Mouse (Mus musculus) neural tube, embryonic 14.5 days (tissue): ENCODE results near the gene Sdc1. TPM values are rescaled to one million over a fixed set of nuclear protein-coding genes. Genes with fewer than 3 reads are reported as not detected.

Source experiments
- ATAC-seq: fragments of 200-750 bp; cut with Nextera tagmentation; 2 replicates; pipeline ENCODE4 v1.8.0; 2017; ENCODE audit warnings: low read depth, mild to moderate bottlenecking, moderate TSS enrichment, moderate library complexity
- H3K27ac ChIP-seq: fragments of 300-500 bp; sonication (generic); 2 replicates; pipeline ENCODE4 v1.5.1; 2014; ENCODE audit warnings: low read depth, mild to moderate bottlenecking, control low read depth, low read length, moderate library complexity, mixed read lengths
- H3K27me3 ChIP-seq: fragments of 300-500 bp; sonication (generic); 2 replicates; pipeline ENCODE4 v1.6.1; 2014; ENCODE audit warnings: low read length; ENCODE audit not compliant: control insufficient read depth, insufficient read depth
- H3K36me3 ChIP-seq: fragments of 300-500 bp; sonication (generic); 2 replicates; pipeline ENCODE4 v1.6.1; 2014; ENCODE audit warnings: low read length, mixed read lengths; ENCODE audit not compliant: control insufficient read depth, insufficient read depth
- H3K4me1 ChIP-seq: fragments of 300-500 bp; sonication (generic); 2 replicates; pipeline ENCODE4 v1.6.1; 2014; ENCODE audit warnings: low read length; ENCODE audit not compliant: control insufficient read depth, insufficient read depth
- H3K4me2 ChIP-seq: fragments of 300-500 bp; sonication (generic); 2 replicates; pipeline ENCODE4 v1.6.1; 2014; ENCODE audit warnings: mild to moderate bottlenecking, low read depth, low read length, control low read depth
- H3K4me3 ChIP-seq: fragments of 300-500 bp; sonication (generic); 2 replicates; pipeline ENCODE4 v1.5.1; 2014; ENCODE audit warnings: low read depth, low read length, control low read depth, mixed read lengths
- H3K9ac ChIP-seq: fragments of 300-500 bp; sonication (generic); replicated peaks from 2 replicates; pipeline ENCODE4 v1.6.1; 2014; ENCODE audit warnings: low read depth, mild to moderate bottlenecking, control low read depth, low read length, mixed read lengths
- H3K9me3 ChIP-seq: fragments of 300-500 bp; sonication (generic); 2 replicates; pipeline ENCODE4 v1.6.1; 2016; ENCODE audit warnings: low read length; ENCODE audit not compliant: control insufficient read depth
- WGBS: fragments of 180-500 bp; shearing (Covaris S2); extraction: QIAGEN DNeasy Blood & Tissue Kit; methylation state at CpG from one replicate; pipeline ENCODE4 v1.1.7; 2014; 5-methylcytosine and 5-hydroxymethylcytosine counted together
- polyA plus RNA-seq: library from polyadenylated mRNA; unstranded; fragments of >200 nt; fragmentation: Nextera tagmentation; extraction: Ambion mirVana; gene quantifications from 2 replicates; pipeline ENCODE4 v1.2.1, GENCODE M21; 2014

Sdc1 gene
- polyA plus RNA-seq, 1 experiment from 2014 or later: 6.5 TPM

DNA sequence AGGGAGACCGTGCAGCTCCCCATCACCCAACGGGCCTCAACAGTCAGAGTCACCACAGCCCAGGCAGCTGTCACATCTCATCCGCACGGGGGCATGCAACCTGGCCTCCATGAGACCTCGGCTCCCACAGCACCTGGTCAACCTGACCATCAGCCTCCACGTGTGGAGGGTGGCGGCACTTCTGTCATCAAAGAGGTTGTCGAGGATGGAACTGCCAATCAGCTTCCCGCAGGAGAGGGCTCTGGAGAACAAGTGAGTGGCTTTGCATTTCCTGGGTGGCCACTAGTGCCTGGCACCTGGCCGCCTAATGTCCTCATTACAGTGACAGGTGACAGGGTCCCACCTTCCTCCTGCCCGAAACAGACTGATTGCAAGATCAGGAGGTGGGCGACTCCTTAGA is 19.5 kb downstream of the Sdc1 start:
- Histone ChIP-seq H3K9ac (no peak overlapping the region), H3K4me1 (no peaks in the 10 kb centered on the region), H3K4me3 (no peak overlapping the region), H3K36me3 (no peaks in the 10 kb centered on the region), H3K4me2 (no peak overlapping the region), H3K9me3 (no peaks in the 10 kb centered on the region), H3K27me3 (no peaks in the 10 kb centered on the region), H3K27ac (no peak overlapping the region)
- no peak for ATAC-seq
- 93% methylated on average over 12 of the region's 12 CpGs for WGBS

DNA sequence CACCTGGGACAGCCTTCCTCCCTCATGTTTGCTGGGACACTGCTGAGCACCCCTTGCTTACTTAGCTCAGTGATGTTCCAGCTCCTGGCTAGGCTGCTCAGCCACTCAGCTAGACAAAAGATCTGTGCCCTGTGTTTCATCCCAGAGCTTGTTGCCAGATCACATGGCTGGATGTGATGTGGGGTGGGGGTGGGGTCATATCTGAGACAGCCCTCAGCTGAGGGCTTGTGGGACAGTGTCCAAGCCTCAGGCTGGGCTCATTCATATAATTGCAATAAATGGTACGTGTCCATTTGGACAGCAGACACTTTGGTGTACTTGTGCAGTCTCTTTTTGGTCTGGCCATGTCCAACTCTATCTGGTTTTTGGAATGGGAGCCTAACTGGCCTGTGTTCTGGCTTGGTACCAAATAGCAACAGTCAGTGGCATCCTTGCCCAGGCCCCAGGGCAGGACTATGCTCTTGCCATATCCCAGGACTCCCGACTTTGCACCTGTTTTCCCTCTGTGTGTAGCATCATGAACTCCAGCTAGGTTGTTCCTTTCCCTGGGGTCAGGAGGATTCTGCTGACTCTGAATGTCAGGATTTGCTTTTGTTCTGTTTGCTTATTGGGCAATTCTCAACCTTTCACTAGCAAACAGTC is 22.4 kb downstream of the Sdc1 start:
- H3K9me3 ChIP-seq: no peaks in the 10 kb centered on the region
- 87% methylated on average over 2 of the region's 2 CpGs for WGBS
- H3K4me1 ChIP-seq: no peaks in the 10 kb centered on the region
- no peaks in the 10 kb centered on the region for H3K27me3 ChIP-seq
- H3K27ac ChIP-seq: no peak overlapping the region
- H3K4me3 ChIP-seq: no peak overlapping the region
- H3K4me2 ChIP-seq: no peak overlapping the region
- no peaks in the 10 kb centered on the region for H3K36me3 ChIP-seq
- no peak overlapping the region for H3K9ac ChIP-seq
- ATAC-seq: no peak

DNA sequence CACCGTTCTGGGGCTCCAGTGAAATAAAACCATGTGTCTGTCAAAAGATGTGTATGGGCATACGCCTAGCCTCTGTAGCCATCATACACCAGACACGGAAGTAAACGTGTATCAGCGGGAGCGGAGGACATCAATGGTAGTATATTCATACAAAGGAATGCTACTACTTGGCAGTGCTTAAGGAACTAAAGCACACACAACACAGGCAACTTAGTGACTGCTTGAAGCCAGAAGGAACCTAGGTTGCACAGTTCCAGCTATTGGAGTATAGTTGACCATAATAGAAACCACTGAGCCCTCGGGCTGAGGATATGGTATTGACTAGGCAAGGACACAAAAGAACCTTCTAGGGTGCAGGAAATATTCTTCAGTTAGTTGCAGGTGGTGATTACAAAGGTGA is 26.8 kb downstream of the Sdc1 start:
- ATAC-seq: no peak

DNA sequence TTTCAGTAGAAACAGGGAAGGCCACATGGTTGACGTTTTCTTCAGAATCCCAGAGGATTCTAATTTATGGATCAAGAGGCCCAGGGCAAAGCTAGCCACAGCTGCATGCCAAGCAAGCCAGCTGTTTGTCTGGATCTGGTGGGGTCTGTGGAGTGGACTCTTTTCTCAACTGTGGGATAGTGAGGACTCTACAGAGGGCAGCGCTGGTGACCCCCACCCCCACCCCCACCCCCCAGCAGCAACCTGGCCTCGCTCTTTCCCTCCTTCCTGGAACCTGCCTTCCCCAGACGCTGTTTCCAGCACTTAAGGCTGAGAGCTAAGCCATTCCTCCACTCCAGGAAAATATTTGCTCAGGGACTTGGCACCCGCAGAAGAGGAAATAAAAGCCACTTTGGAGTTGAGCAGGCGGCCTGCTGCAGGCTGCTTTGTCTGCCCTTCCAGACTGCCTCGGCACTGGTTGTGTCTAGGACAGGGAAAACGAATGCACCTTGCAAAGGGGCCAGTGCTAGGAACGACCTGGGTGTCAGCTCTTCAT is 27.4 kb downstream of the Sdc1 start:
- no peak for ATAC-seq
- Histone ChIP-seq H3K27ac (no peak overlapping the region), H3K27me3 (no peaks in the 10 kb centered on the region), H3K4me1 (no peaks in the 10 kb centered on the region), H3K9ac (no peak overlapping the region), H3K4me2 (no peak overlapping the region), H3K36me3 (no peaks in the 10 kb centered on the region), H3K9me3 (no peaks in the 10 kb centered on the region), H3K4me3 (no peak overlapping the region)
- 54% methylated on average over 9 of the region's 9 CpGs for WGBS

More for the DNA sequence above, 26.8 kb downstream of the Sdc1 start:
- no peaks in the 10 kb centered on the region for H3K9me3 ChIP-seq
- no peak overlapping the region for H3K4me3 ChIP-seq
- H3K4me2 ChIP-seq: no peak overlapping the region
- 92% methylated on average over 7 of the region's 7 CpGs for WGBS
- H3K27ac ChIP-seq: no peak overlapping the region
- no peaks in the 10 kb centered on the region for H3K4me1 ChIP-seq
- H3K36me3 ChIP-seq: no peaks in the 10 kb centered on the region
- no peak overlapping the region for H3K9ac ChIP-seq
- H3K27me3 ChIP-seq: no peaks in the 10 kb centered on the region

DNA sequence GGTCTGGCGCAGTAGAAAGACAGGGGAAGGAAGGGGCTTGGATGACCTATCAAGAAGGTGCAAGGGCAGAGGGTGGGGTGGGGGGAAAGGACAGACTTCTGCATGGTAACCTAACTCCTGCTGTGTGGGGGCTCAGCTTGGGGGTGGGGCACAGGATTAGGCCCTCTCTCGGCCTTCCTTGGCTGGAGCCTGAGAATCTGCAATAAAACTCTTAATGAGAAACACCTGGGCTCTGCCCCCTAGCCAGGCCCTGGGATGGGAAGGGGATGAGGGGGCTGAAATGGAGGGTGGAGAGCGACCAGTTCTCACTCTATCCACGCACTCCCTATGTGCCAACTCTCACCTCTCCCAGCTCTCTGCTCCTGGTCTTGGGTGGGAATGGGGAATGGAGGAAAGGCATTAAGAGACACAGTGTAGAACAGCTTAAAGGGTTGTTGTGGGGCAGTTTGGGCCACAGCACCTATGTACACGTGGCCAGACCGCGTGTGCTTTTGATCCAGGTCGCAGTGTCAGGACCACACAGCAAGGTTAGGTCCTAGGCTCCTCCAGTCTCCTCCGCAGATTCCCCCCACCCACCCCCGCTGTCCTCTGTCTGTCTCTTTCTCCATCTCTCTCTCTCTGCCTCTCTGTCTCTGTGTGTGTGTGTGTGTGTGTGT is 32.4 kb downstream of the Sdc1 start:
- H3K9ac ChIP-seq: no peak overlapping the region
- ATAC-seq: no peak

DNA sequence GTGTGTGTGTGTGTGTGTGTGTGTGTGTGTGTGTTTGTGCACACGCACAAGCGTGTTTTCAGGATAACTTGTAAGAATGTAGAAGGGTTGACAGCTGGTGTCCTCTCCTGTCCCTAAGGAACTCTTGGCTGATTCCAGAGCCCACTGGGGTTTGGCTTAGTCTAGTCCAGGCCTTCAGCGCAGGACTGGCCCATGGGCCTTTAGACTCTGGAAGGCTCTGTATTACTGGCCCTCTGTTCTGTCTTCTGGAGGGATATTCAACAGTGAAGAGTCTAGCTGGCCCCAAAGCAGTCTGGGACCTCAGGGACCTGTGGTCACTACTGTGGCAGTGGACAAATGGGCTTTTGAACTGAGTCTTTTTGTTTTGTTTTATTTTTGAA is 32.9 kb downstream of the Sdc1 start:
- H3K9me3 ChIP-seq: no peaks in the 10 kb centered on the region
- H3K27ac ChIP-seq: no peak overlapping the region
- H3K9ac ChIP-seq: no peak overlapping the region
- ATAC-seq: no peak
- H3K4me2 ChIP-seq: no peak overlapping the region
- no peaks in the 10 kb centered on the region for H3K4me1 ChIP-seq
- 90% methylated on average over 3 of the region's 3 CpGs for WGBS
- no peaks in the 10 kb centered on the region for H3K36me3 ChIP-seq
- H3K4me3 ChIP-seq: no peak overlapping the region
- H3K27me3 ChIP-seq: no peaks in the 10 kb centered on the region

More for the DNA sequence above, 32.4 kb downstream of the Sdc1 start:
- no peaks in the 10 kb centered on the region for H3K27me3 ChIP-seq
- WGBS: 52% methylated on average over 10 of the region's 10 CpGs
- no peaks in the 10 kb centered on the region for H3K9me3 ChIP-seq
- no peaks in the 10 kb centered on the region for H3K36me3 ChIP-seq
- no peak overlapping the region for H3K4me2 ChIP-seq
- H3K4me3 ChIP-seq: no peak overlapping the region
- H3K27ac ChIP-seq: no peak overlapping the region
- no peaks in the 10 kb centered on the region for H3K4me1 ChIP-seq

DNA sequence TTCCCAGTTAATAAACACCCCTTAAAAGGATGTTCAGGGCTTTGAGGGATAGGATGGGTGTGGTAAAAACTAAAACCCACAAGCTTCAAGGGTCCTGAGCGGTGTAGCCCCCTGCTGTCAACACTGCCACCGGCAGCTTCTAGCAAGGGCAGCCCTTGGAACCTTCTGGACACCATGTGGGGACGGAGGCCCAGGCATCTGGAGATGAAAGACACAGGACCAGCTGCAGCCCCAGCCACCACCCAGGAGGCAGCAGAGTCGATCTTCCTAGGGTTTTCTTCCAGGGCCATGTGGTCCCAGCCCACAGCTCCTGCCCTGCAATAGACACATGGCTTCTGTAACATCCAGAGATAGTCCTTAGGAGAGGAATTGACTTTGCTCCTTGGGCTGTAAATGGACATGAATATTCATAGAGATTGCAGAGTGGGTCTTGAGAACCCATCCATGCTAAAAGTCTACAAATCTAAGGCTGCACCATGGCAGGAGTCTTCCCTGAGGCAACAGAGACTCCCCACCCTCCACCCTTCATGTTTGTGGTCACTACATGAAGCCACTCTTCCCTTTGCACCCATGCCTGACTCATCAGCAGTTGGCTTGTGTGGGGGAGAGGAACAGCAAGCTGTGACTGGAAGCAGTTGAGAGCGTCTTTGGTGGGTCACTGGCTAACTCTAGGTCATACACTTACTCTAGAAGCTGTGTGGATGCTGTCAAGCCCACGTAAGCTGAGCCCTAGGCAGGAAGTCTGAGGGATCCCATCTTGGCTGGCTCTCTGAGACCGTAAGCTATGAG is 34.0 kb downstream of the Sdc1 start:
- Histone ChIP-seq H3K36me3 (no peaks in the 10 kb centered on the region), H3K9ac (no peak overlapping the region), H3K27me3 (no peaks in the 10 kb centered on the region), H3K27ac (no peak overlapping the region), H3K4me2 (no peak overlapping the region), H3K4me1 (no peaks in the 10 kb centered on the region), H3K4me3 (no peak overlapping the region), H3K9me3 (no peaks in the 10 kb centered on the region)
- 73% methylated on average over 7 of the region's 7 CpGs for WGBS
- ATAC-seq: no peak

DNA sequence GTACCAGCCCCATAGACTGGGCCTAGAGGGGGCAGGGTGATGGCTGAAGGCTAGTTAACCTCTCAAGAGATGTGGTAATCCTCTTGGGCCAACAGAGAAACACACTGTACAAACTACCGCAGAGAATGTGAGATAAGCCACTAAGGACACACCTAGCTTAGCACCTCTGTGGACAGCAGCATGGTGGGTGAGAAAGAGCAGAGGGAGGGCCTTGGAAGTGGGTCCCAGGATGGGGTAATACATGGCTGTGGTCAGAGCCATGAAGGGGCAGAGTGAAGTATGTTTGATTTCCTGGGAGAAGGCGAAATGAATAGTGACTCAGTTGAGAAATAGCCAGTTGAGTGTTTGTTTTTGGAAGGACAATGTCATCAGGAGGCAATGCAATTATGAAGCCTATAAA is 38.0 kb downstream of the Sdc1 start:
- Histone ChIP-seq H3K36me3 (no peaks in the 10 kb centered on the region), H3K27ac (no peak overlapping the region), H3K4me2 (no peak overlapping the region), H3K27me3 (no peaks in the 10 kb centered on the region), H3K4me1 (no peaks in the 10 kb centered on the region), H3K9ac (no peak overlapping the region), H3K4me3 (no peak overlapping the region), H3K9me3 (no peaks in the 10 kb centered on the region)
- ATAC-seq: no peak
- 81% methylated on average over 2 of the region's 2 CpGs for WGBS

DNA sequence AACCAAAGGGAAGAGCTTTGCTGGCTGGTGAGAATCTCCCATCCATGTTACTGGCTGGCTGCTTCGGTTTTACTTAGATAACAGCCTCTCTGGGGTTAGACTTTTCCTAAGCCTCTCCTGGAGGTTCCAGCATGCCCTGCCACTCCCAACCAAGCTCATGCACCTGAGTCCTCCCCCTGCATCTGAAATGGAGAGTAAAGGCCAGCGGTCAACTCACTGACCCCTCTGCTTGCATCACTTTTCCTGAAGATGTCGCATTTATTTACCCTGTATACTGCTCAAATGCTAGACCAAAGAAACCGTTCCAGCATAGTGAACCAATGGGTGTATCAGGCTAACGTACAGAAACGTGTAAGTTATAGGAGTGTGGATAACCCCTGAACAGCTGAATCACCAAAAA is 38.5 kb downstream of the Sdc1 start:
- Histone ChIP-seq H3K4me3 (no peak overlapping the region), H3K9ac (no peak overlapping the region), H3K36me3 (no peaks in the 10 kb centered on the region), H3K9me3 (no peaks in the 10 kb centered on the region), H3K4me2 (no peak overlapping the region), H3K27ac (no peak overlapping the region), H3K27me3 (no peaks in the 10 kb centered on the region), H3K4me1 (no peaks in the 10 kb centered on the region)
- 92% methylated on average over 6 of the region's 6 CpGs for whole genome bisulfite sequencing
- no peak for ATAC-seq
